Mouse (Mus musculus) hindbrain, embryonic 16.5 days (tissue): ENCODE results near the gene Ly6g6c. TPM values are rescaled to one million over a fixed set of nuclear protein-coding genes. Genes with fewer than 3 reads are reported as not detected.

ENCODE experiments used
- ATAC-seq: fragments of 200-750 bp; cut with Nextera tagmentation; 2 replicates; pipeline ENCODE4 v1.8.0; 2017; ENCODE audit warnings: moderate TSS enrichment, moderate library complexity
- H3K27ac ChIP-seq: fragments of 300-500 bp; sonication (generic); 2 replicates; pipeline ENCODE4 v1.5.1; 2014; ENCODE audit warnings: low read depth, mild to moderate bottlenecking, control low read depth, low read length, moderate library complexity
- H3K27me3 ChIP-seq: fragments of 300-500 bp; sonication (generic); replicated peaks from 2 replicates; pipeline ENCODE4 v1.6.1; 2014; ENCODE audit warnings: low read length; ENCODE audit not compliant: control insufficient read depth, insufficient read depth
- H3K36me3 ChIP-seq: fragments of 300-500 bp; sonication (generic); 2 replicates; pipeline ENCODE4 v1.6.1; 2014; ENCODE audit warnings: mild to moderate bottlenecking, low read length, moderate library complexity, mixed read lengths; ENCODE audit not compliant: control insufficient read depth, insufficient read depth
- H3K4me1 ChIP-seq: fragments of 300-500 bp; sonication (generic); 2 replicates; pipeline ENCODE4 v1.6.1; 2014; ENCODE audit warnings: low read depth, low read length; ENCODE audit not compliant: control insufficient read depth, insufficient read depth
- H3K4me2 ChIP-seq: fragments of 300-500 bp; sonication (generic); 2 replicates; pipeline ENCODE4 v1.6.1; 2014; ENCODE audit warnings: mild to moderate bottlenecking, low read length, control low read depth, moderate library complexity
- H3K4me3 ChIP-seq: fragments of 300-500 bp; sonication (generic); 2 replicates; pipeline ENCODE4 v1.5.1; 2014; ENCODE audit warnings: mild to moderate bottlenecking, low read length, control low read depth, moderate library complexity
- H3K9ac ChIP-seq: fragments of 300-500 bp; sonication (generic); 2 replicates; pipeline ENCODE4 v1.6.1; 2014; ENCODE audit warnings: low read depth, mild to moderate bottlenecking, control low read depth, low read length, moderate library complexity
- H3K9me3 ChIP-seq: fragments of 300-500 bp; sonication (generic); 2 replicates; pipeline ENCODE4 v1.6.1; 2014; ENCODE audit warnings: mild to moderate bottlenecking, low read length, moderate library complexity; ENCODE audit not compliant: control insufficient read depth
- WGBS: fragments of 180-500 bp; shearing (Covaris S2); extraction: QIAGEN DNeasy Blood & Tissue Kit; methylation state at CpG from one replicate; pipeline ENCODE4 v1.1.7; 2014; 5-methylcytosine and 5-hydroxymethylcytosine counted together
- polyA plus RNA-seq: library from polyadenylated mRNA; unstranded; fragments of >200 nt; fragmentation: Nextera tagmentation; extraction: Ambion mirVana; gene quantifications from 2 replicates; pipeline ENCODE4 v1.2.1, GENCODE M21; 2015

Gene Ly6g6c
- polyA plus RNA-seq, 1 experiment from 2014 or later = not detected

- Histone ChIP-seq H3K4me2 (no peak overlapping the region), H3K27me3 (no peaks in the 10 kb centered on the region), H3K27ac (no peak overlapping the region), H3K9ac (no peak overlapping the region), H3K4me1 (peaks cover 5% of the 10 kb centered on the region), H3K4me3 (no peak overlapping the region), H3K9me3 (no peaks in the 10 kb centered on the region), H3K36me3 (0 out of 2 replicates have a peak, but pooled peaks cover 2% of the 10 kb centered on the region)
- ATAC-seq = no peak
- 66% methylated on average over 6 of the region's 6 CpGs for WGBS
Measured at GRCm38 (mm10) chr17:35021842-35022477, 43.2 kb upstream of the Ly6g6c start.

DNA sequence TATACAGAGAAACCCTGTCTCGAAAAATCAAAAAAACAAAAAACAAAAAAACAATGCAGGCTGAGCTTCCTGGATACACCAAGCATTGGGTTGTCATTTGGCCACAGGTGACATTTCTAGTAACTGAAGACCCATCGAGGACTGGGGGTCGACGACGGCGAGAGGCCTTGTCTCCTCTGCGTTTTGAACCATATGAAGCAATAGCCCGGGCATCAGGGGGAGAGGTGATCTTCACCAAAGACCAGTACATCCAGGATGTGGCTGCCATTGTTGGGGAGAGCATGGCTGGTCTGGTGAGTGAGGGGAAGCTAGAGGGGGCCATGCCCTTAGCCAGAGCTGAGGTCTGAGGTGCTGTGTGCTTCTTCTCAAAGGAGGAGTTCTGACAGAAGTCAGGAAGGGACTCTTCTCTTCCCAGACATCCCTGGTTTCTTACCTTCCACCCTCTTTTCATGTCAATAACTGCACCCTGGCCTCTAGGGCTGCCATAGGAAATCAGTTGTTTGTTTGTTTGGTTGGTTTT, 42.6 kb upstream of the Ly6g6c start:
- no peak for ATAC-seq
- Histone ChIP-seq H3K9me3 (no peaks in the 10 kb centered on the region), H3K4me1 (peaks cover 9% of the 10 kb centered on the region), H3K9ac (no peak overlapping the region), H3K4me3 (no peak overlapping the region), H3K36me3 (no peaks in the 10 kb centered on the region), H3K27me3 (no peaks in the 10 kb centered on the region), H3K27ac (no peak overlapping the region), H3K4me2 (no peak overlapping the region)
- WGBS = 95% methylated on average over 8 of the region's 8 CpGs

DNA sequence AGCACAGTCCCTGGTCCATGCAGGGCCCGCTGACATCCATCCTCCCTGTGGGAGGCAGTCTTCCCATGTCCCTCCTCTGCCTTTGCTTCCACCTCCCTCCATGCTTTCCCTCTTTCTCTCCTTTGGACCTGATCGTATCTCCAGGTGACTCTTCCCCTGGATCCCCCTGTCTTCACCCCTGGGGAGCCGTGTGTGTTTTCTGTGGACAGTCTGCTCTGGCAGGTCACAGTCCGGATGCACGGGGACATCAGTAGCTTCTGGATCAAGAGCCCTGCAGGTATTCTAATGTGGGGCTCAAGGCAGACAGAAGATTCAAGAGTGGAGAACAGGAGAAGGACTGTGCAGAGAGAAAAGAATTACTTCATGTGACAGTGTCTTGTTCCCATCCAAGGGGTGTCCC, 42.0 kb upstream of the Ly6g6c start:
- H3K4me3 ChIP-seq = no peak overlapping the region
- H3K4me1 ChIP-seq = peaks cover 11% of the 10 kb centered on the region
- H3K36me3 ChIP-seq = no peaks in the 10 kb centered on the region
- H3K9ac ChIP-seq = no peak overlapping the region
- H3K4me2 ChIP-seq = no peak overlapping the region
- H3K27me3 ChIP-seq = no peaks in the 10 kb centered on the region
- WGBS = 90% methylated on average over 5 of the region's 5 CpGs
- H3K27ac ChIP-seq = no peak overlapping the region
- no peak for ATAC-seq
- no peaks in the 10 kb centered on the region for H3K9me3 ChIP-seq

GRCm38 (mm10) chr17:35023756-35024155, 41.4 kb upstream of the Ly6g6c start:
- H3K27me3 ChIP-seq = no peaks in the 10 kb centered on the region
- no peaks in the 10 kb centered on the region for H3K9me3 ChIP-seq
- WGBS = 80% methylated on average over 4 of the region's 4 CpGs
- H3K4me3 ChIP-seq = no peak overlapping the region
- ATAC-seq = no peak
- no peak overlapping the region for H3K4me2 ChIP-seq
- no peak overlapping the region for H3K27ac ChIP-seq
- H3K36me3 ChIP-seq = no peaks in the 10 kb centered on the region
- no peak overlapping the region for H3K9ac ChIP-seq
- H3K4me1 ChIP-seq = peaks cover 11% of the 10 kb centered on the region

DNA sequence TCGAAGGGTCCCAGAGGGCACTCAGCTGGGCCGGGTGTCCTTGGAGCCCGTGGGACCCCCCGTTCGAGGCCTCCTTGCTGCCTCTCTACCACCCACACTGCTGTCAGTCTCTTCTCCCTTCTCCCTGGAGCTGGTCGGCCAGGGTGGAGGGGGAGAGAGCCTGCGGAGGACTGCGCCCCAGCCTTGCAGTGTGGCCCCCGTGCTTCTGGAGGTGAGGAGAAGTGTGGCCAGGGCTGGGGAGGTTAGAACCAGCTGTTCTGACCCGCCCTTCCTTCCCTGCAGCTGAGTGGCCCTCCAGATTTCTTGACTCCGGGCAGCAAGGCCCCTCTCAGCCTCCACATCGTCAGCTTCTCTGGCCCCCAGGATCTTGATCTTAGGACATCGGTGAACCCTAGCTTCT, 40.9 kb upstream of the Ly6g6c start:
- Histone ChIP-seq H3K9me3 (no peaks in the 10 kb centered on the region), H3K9ac (no peak overlapping the region), H3K27me3 (no peaks in the 10 kb centered on the region), H3K4me3 (no peak overlapping the region), H3K27ac (no peak overlapping the region), H3K4me2 (no peak overlapping the region), H3K4me1 (peaks cover 11% of the 10 kb centered on the region), H3K36me3 (no peaks in the 10 kb centered on the region)
- WGBS = 75% methylated on average over 13 of the region's 13 CpGs
- ATAC-seq = no peak

DNA sequence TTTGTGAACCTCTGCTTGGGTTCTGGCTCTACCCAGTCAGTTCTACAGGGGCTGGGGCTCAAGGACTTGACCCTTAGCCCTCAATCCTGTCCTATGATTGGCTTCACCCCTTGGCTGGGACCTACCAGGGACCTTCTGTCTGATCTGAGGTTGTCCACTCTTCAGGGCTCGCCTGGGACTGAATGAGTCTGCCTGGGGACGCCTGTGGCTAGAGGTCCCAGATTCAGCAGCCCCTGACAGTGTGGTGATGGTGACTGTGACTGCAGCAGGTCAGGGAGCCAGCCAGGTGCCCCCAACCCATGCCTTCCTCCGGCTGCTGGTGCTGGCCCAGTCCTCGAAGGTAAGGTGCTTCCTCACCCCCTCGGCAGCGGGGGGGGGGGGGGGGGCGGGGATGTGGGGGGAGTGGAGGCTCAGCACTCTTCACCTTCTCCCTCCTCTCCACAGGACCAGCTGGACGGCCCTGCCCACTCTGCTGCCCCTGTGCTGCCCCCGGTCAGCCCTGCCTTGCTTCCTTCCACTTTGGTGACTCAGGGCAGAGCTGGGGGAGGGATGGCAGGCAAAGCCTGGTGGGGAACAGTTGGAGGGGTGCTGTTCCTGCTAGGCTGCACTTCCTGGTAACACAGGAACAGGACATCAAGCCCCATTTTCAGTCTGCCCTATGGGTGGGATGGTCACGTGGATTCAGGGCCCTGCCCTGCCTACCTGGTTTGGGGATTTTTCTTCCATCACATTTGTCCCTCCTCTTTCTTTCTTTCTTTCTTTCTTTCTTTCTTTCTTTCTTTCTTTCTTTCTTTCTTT, 40.3 kb upstream of the Ly6g6c start:
- WGBS = 59% methylated on average over 7 of the region's 10 CpGs
- no peak overlapping the region for H3K9ac ChIP-seq
- no peak overlapping the region for H3K4me3 ChIP-seq
- ATAC-seq = no peak
- H3K9me3 ChIP-seq = no peaks in the 10 kb centered on the region
- no peaks in the 10 kb centered on the region for H3K36me3 ChIP-seq
- H3K27ac ChIP-seq = no peak overlapping the region
- H3K27me3 ChIP-seq = no peaks in the 10 kb centered on the region
- peaks cover 13% of the 10 kb centered on the region for H3K4me1 ChIP-seq
- H3K4me2 ChIP-seq = no peak overlapping the region

DNA sequence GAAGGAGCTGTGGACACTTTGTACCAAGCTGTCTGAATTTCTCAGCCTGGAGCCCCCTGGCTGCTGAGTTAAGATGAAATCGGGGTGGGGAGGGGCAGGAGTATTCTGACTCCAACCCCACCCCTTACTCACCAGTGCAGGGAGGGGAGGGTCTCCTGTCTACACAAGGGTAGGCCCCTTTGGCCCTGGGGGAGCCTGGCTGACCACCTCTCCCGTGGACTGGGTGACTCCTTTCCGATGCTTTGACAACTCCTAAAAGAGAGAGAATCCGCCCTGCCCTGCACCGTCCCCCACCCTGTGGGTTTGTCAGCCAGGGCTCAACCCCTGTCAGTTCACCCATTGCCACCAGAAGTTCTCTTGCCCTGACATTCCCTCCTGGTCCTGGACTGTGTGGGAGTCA, 39.0 kb upstream of the Ly6g6c start:
- no peaks in the 10 kb centered on the region for H3K27me3 ChIP-seq
- no peak overlapping the region for H3K4me3 ChIP-seq
- no peaks in the 10 kb centered on the region for H3K9me3 ChIP-seq
- no peak overlapping the region for H3K9ac ChIP-seq
- H3K4me2 ChIP-seq = no peak overlapping the region
- no peak for ATAC-seq
- 73% methylated on average over 5 of the region's 5 CpGs for WGBS
- H3K36me3 ChIP-seq = no peaks in the 10 kb centered on the region
- peaks cover 15% of the 10 kb centered on the region for H3K4me1 ChIP-seq
- no peak overlapping the region; the same call in 1 of the 2 replicates for H3K27ac ChIP-seq

DNA sequence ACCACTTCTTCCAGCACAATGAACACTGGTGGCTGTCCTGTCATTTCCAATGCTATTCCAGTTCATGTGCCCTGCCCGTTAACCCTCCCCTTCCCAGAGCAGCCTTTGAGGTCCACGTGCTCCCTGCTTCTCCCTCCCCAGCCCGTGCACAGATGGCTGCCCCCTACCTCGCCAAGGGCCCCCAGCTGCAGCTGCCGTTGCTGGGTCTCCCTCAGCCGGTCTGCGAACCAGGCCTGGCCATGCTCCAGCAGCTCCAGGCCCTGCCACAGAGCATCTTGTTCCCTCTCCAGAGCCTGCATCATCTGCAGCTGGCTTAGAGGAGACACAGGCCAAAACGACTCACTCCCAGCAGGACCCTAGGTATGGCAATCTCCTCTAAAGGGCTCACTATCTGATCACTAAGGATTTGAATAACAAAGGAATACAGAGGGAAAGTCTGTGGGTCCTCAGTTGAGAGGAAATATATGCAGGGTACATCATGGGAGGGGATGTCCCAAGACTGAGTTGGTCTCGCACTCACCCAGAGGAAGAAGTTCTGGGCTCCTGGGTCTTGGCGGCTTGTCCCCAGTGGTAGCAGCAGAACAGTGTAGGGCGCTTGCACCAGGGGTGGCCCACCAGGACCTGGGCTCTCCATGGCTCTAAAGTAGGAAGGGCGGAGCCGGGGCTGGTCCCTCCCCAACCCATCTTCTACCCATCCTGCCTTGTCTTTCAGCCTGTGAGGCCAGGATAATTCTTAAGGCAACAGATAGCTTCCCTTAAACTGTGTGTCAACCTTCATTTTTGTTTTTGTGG, 37.7 kb upstream of the Ly6g6c start, which contains the start of gene Sapcd1:
Sapcd1 (minus strand) TSS at position 740 of the 792 bp plus-strand sequence.
- Histone ChIP-seq H3K27ac (peak within 1 kb of the TSS; percentile 59), H3K4me2 (peak within 1 kb of the TSS; percentile 12), H3K36me3 (no peaks in the 10 kb centered on the region), H3K9ac (no peak within 1 kb of the TSS), H3K4me1 (peaks cover 10% of the 10 kb centered on the region), H3K27me3 (no peaks in the 10 kb centered on the region), H3K9me3 (no peaks in the 10 kb centered on the region), H3K4me3 (no peak within 1 kb of the TSS)
- ATAC-seq = peak; percentile 67
- WGBS = 33% methylated on average over 13 of the region's 13 CpGs

DNA sequence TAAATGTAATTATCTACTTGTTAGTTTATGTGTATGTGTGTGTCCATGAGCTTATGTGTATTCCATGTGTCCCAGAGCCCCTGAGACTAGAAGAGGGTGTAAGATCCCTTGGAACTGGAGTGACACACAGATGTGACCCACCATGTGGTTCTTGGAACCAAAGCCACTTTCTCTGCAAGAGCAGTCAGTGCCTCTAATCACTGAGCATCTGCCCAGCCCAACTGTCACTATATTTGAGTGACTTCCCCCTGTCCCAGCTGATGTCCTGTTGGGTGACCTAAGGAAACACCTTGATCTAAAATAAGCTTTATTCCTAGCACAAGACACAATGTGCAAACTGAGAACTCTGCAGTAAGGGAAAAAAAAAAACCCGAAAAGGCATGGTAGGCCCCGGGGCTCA, 36.9 kb upstream of the Ly6g6c start:
- no peak for ATAC-seq
- Histone ChIP-seq H3K9ac (no peak overlapping the region), H3K4me3 (no peak overlapping the region), H3K4me2 (no peak overlapping the region), H3K4me1 (peaks cover 10% of the 10 kb centered on the region), H3K27me3 (no peaks in the 10 kb centered on the region), H3K9me3 (no peaks in the 10 kb centered on the region), H3K36me3 (no peaks in the 10 kb centered on the region), H3K27ac (no peak overlapping the region)
- WGBS = 94% methylated on average over 2 of the region's 2 CpGs
